Mouse (Mus musculus): ENCODE measurements at regions not wholly inside any gene's neighbourhood (a gene's known extent, or its start where the extent isn't known, plus 50 kb on each side); places are given as distances from the start of the nearest gene placed in this dataset.
"Not testable (repeated sequence)": the region's sequence is repeated elsewhere in the genome, so short reads cannot be mapped to it uniquely, and the experiment has no call there.

- no peak for DNase-seq (ENCODE audit: low spot score)
Observed at GRCm38 (mm10) chr12:69524337-69525035, 58.3 kb downstream of the Vcpkmt start.

GRCm38 (mm10) chr12:69519869-69520268 is 63.0 kb downstream of the Vcpkmt start:
- DNase-seq (ENCODE audit: low spot score): no peak

- no peak for DNase-seq (ENCODE audit: low spot score)
Observed at GRCm38 (mm10) chr12:69519028-69519427, 63.8 kb downstream of the Vcpkmt start.

- no peak for DNase-seq (ENCODE audit: low spot score)
Observed at GRCm38 (mm10) chr12:69517616-69518015, 65.2 kb downstream of the Vcpkmt start.

GRCm38 (mm10) chr12:69516314-69516916 is 66.4 kb downstream of the Vcpkmt start:
- no peak for DNase-seq (ENCODE audit: low spot score)

GRCm38 (mm10) chr12:69515850-69516249 is 67.0 kb downstream of the Vcpkmt start:
- DNase-seq (ENCODE audit: low spot score): no peak

GRCm38 (mm10) chr12:69515117-69515516 is 67.7 kb downstream of the Vcpkmt start:
- no peak for DNase-seq (ENCODE audit: low spot score)

- no peak for DNase-seq (ENCODE audit: low spot score)
Observed at GRCm38 (mm10) chr12:69513166-69513565, 69.7 kb downstream of the Vcpkmt start.

- DNase-seq (ENCODE audit: low spot score): no peak
Observed at GRCm38 (mm10) chr12:69510736-69511135, 72.1 kb downstream of the Vcpkmt start.

GRCm38 (mm10) chr12:69509180-69509579 is 73.6 kb downstream of the Vcpkmt start:
- not testable (repeated sequence) for DNase-seq (ENCODE audit: low spot score)

- DNase-seq (ENCODE audit: low spot score): no peak
Observed at GRCm38 (mm10) chr12:69507906-69508305, 74.9 kb downstream of the Vcpkmt start.

GRCm38 (mm10) chr12:69507333-69507732 is 75.5 kb downstream of the Vcpkmt start:
- no peak for DNase-seq (ENCODE audit: low spot score)

GRCm38 (mm10) chr12:69502706-69503070 is 80.1 kb downstream of the Vcpkmt start:
- no peak for DNase-seq (ENCODE audit: low spot score)

GRCm38 (mm10) chr12:69501783-69502705 is 80.8 kb downstream of the Vcpkmt start:
- DNase-seq (ENCODE audit: low spot score): peak; percentile 77

- DNase-seq (ENCODE audit: low spot score): no peak
Observed at GRCm38 (mm10) chr12:69501346-69501730, 81.5 kb downstream of the Vcpkmt start.

- DNase-seq (ENCODE audit: low spot score): peak; percentile 61
Observed at GRCm38 (mm10) chr12:69500600-69501345, 82.1 kb downstream of the Vcpkmt start.

GRCm38 (mm10) chr12:69497121-69497520 is 85.7 kb downstream of the Vcpkmt start:
- peak; percentile 67 for DNase-seq (ENCODE audit: low spot score)

GRCm38 (mm10) chr12:69496341-69496904 is 86.4 kb downstream of the Vcpkmt start:
- no peak for DNase-seq (ENCODE audit: low spot score)

GRCm38 (mm10) chr12:69495776-69496175 is 87.1 kb downstream of the Vcpkmt start:
- DNase-seq (ENCODE audit: low spot score): no peak

- no peak for DNase-seq (ENCODE audit: low spot score)
Observed at GRCm38 (mm10) chr12:69494648-69495047, 88.2 kb downstream of the Vcpkmt start.

- peak; percentile 45 for DNase-seq (ENCODE audit: low spot score)
Observed at GRCm38 (mm10) chr12:69489686-69490085, 93.1 kb downstream of the Vcpkmt start.

- DNase-seq (ENCODE audit: low spot score): no peak
Observed at GRCm38 (mm10) chr12:69486903-69487302, 95.9 kb downstream of the Vcpkmt start.

Measured in testis, postnatal 14 days (tissue).